Mouse (Mus musculus) adrenal gland, postnatal 25 days (tissue): ENCODE data around the gene Lsm12. TPM values are rescaled to one million over a fixed set of nuclear protein-coding genes. Genes with fewer than 3 reads are reported as not detected.
"Not testable (repeated sequence)": the region's sequence is repeated elsewhere in the genome, so short reads cannot be mapped to it uniquely, and the experiment has no call there.

Experiments
- DNase-seq: peaks from one replicate; pipeline ENCODE4 v3.0.0; 2021; ENCODE audit warnings: mixed read lengths
- total RNA-seq: library from RNA; stranded (reverse); gene quantifications from 2 replicates; pipeline ENCODE4 v1.2.3, GENCODE M21; 2021

The Lsm12 gene
- total RNA-seq, 1 experiment from 2014 or later: 72.6 TPM

- DNase-seq: no peak
These were observed 581 bp upstream of the Lsm12 start for GRCm38 (mm10) chr11:102185677-102186076.

GRCm38 (mm10) chr11:102184253-102184645, 847 bp downstream of the Lsm12 start:
- DNase-seq: no peak

GRCm38 (mm10) chr11:102179836-102180235, 5.3 kb downstream of the Lsm12 start:
- DNase-seq: no peak

DNA sequence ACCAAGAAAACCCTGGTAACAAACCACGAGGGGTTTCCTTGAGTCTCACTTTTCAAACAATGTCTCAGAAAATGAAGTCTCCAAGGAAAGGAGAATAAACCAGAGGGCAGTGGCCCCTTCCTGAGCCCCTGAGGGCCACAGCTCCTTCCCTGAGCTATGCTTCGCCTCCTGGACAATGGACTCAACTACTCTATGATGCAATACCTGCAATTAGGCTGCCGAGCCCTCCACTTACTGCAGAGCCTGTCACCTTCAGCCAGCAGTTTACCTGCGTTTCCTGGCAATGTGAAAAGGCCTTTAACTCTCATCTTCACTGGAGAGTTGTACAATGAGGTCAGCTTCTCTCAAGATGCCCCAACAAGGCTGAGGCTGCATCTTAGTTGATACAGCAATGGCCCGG, 16.4 kb downstream of the Lsm12 start:
- DNase-seq: no peak

GRCm38 (mm10) chr11:102167539-102167938, 17.6 kb downstream of the Lsm12 start:
- no peak for DNase-seq

DNA sequence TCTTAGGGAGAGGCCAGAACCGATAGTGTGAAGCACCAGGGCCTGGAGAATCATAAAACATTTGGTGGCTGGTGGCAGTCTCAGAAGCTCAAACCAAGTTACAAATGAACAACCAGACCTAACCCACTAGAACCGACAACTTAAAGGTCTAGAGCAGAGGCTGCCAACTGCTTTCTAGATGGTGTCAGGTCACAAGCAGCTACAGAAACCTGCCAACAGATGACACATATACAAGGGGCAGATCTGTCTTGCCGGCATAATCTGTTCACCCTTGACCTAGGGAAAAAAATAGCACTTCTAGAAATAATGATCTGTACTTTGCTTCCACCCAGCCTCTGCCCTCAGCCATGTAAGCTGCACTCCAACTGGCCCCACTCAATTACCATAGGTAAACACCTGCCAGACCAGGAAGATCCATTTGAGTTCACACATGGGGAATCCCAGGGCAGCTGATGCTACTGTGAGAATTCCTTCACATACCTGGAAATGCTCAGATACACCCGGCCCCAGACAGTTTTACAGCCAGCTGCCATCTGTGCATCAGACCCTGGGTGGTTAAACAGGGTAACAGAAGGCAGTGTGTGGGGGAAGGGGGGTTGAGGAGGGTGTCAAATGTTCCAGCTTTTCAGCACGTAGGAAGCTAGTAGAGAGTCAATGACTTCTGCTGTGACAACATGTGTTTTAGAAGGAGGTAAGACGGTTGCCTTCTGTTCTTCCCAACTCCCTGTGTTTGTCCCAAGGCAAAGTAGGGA, 18.9 kb downstream of the Lsm12 start:
- DNase-seq: no peak

- DNase-seq: no peak
These were observed 25.3 kb downstream of the Lsm12 start for GRCm38 (mm10) chr11:102159781-102160180.

DNA sequence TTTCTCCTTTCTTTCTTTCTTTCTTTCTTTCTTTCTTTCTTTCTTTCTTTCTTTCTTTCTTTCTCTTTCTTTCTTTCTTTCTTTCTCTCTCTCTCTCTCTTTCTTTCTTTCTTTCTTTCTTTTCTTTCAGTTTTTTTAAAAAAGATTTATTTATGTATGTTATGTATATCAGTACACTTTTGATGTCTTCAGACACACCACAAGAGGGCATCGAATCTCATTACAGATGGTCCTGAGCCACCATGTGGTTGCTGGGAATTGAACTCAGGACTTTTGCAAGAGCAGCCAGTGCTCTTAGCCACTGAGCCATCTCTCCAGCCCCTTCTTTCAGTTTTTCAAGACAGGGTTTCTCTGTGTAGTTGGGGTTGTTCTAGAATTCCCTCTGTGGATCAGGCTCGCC, 27.1 kb downstream of the Lsm12 start:
- DNase-seq: not testable (repeated sequence)

DNA sequence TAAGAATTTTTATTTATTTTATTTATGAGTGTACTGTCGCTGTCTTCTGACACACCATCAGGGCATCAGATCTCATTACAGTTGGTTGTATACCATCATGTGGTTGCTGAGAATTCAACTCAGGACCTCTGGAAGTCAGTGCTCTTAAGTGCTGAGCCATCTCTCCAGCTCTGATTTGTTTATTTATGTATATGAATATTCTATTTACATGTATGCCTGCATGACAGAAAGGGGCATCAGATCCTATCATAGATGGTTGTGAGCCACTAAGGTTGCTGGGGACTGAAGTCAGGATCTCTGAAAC, 28.4 kb downstream of the Lsm12 start:
- no peak for DNase-seq

DNA sequence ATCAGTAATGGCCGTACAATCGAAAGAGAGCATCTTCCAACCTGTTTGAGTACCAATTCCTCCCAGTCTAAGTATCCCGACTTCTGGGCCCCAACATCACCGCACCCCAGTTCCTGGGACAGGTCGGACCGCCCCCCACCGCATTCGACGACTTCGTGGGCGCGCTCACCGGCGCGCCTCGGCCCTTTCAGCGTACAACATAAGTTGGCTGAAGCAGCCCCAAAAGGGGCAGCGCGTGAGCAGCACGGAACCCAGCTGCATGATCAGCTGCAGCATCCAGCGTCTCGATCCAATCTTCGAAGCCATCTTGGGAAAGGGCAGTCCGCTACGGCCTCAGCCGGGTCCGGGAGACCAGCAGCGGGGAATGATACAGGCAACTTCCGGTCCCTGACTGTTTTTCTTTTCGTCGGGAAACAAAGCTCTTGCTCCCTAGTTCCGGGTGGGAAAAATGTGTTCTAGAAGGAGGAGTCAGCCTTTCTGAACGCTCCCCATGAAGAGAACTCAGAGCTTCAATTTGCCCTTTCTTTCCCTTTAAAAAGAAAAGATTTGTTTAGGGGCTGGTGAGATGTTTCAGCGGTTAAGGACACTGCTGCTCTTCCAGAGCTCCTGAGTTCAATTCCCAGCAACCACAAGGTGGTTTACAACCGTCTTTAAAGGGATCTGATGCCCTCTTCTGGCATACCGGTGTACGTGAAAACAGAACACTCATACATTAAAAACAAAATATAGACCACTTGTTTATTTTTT, 28.9 kb downstream of the Lsm12 start, which contains the start of gene Tmem101:
Tmem101 (minus strand) TSS at position 366 of the 747 bp plus-strand sequence.
- DNase-seq: peak; percentile 88

DNA sequence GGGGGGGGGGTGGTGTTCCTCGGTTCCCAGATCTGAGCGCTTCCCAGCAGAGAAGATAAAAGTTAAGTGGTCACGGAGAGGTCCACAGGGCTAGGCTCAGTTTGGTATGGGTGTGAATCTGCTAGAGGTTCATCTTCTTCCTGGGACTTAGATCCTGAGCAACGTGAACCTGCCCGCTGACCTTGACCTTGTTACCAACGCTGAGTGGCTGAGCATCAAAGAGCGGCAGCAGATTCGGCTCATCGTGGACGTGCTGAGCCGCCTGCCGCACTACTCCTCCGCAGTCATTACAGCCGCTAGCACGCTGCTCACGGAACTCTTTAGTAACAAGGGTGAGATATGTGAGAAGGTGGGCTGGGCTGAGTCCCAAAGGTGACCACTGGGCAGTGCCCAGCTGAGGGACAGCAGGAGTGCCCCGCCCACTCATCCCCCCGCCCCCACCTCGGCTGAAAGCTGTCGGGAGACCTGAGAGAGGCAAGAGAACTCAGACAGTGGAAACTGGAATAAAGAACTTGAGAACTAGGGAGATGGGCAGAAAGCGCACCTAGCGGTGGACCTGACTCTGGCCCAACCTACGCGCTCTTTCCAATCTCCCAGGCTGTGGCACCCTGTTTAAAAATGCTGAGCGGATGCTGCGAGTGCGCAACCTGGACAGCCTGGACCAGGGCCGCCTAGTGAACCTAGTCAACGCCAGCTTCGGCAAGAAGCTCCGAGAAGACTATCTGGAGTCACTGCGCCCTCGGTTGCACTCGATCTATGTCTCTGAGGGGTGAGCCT, 37.7 kb downstream of the Lsm12 start:
- DNase-seq: no peak

DNA sequence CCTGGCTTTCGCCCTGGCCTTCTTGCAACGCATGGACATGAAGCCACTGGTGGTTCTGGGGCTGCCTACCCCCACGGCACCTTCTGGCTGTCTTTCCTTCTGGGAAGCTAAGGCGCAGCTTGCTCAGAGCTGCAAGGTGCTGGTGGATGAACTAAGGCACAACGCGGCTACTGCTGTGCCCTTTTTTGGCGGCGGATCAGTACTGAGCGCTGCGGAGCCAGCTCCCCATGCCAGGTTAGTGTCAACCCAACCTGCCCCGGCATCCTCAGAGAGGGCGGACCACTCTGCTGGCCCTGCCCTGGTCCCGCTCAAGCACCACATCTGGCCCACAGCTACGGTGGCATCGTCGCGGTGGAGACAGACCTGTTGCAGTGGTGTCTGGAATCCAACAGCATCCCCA, 38.6 kb downstream of the Lsm12 start:
- no peak for DNase-seq

DNA sequence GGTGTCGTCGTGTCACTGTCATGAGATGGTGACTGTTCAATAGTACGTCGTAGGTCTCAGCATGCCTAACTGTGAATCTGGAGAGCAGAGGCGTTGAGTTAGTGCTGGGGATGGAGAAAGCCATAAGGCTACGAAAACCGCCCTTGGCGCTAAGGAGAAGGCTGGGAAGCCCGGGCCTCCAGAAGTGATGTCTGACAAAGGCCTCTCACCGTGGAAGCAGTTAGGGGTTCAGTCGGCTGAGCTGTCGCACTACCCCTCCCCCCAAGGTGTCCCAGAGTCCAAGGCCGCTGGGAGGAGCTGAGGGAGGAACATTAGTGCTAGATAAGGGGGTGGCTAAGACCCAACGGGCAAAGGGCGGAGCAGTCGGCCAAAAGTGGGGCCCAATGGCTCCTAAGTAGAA, 39.1 kb downstream of the Lsm12 start:
- DNase-seq: peak; percentile 33

- DNase-seq: peak; percentile 9
These were observed 39.6 kb downstream of the Lsm12 start, which contains the start of gene Nags for GRCm38 (mm10) chr11:102145471-102146001. Nags (plus strand) TSS chr11:102145513.

GRCm38 (mm10) chr11:102144957-102145470, 40.1 kb downstream of the Lsm12 start:
- DNase-seq: no peak

DNA sequence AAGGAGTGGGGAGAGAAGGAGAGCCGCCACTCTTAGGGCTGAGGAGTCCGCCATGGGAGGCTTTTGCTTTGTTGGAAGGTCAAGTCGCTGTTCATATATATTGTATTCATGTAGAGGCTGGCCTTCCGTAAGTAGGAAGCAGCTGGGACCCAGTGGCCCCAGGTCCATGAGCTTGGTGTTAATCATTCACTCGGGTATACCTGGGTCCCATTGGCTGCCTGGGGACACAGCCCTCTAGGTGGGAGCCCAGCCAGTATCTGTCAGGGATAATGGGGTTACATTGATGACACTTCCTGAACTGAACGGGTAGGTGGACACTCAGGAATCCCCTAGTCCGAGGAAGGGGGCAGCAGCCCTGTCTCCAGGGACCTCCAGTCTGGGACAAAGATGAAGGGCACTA, 42.7 kb downstream of the Lsm12 start:
- no peak for DNase-seq

DNA sequence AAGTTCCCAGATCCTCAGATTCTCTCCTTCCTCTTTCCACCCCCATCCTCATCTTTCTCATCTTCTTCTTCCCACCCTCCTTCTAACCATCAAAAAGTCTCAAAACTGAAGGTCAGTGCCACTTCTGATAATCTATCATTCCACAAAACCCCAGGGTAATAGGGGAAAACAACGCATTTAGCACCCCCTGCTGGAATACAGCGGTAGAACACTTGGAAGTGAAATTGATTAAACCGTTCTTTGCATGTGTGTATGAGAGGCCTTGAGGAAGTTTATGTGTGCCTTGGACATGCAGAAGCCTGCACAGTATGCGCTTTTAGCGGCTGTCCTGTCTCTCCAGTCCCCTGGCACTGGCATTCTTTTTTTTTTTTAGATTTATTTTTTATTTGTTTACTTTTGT, 44.6 kb downstream of the Lsm12 start:
- peak; percentile 48 for DNase-seq

DNA sequence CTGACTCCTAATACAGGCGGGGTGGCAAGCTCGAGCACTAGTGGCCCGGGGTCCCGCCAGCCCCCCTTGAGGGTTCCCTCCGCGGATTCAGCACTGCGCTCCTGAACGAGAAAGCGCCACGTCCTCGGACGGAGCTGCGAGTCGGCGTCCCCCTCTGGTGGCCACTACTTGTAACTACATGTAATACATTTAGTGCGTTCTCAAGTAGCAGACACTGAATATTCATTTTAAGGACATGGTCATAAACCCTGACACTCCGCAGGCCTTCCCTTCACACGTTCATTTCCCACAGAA, 46.7 kb downstream of the Lsm12 start:
- DNase-seq: peak; percentile 67

DNA sequence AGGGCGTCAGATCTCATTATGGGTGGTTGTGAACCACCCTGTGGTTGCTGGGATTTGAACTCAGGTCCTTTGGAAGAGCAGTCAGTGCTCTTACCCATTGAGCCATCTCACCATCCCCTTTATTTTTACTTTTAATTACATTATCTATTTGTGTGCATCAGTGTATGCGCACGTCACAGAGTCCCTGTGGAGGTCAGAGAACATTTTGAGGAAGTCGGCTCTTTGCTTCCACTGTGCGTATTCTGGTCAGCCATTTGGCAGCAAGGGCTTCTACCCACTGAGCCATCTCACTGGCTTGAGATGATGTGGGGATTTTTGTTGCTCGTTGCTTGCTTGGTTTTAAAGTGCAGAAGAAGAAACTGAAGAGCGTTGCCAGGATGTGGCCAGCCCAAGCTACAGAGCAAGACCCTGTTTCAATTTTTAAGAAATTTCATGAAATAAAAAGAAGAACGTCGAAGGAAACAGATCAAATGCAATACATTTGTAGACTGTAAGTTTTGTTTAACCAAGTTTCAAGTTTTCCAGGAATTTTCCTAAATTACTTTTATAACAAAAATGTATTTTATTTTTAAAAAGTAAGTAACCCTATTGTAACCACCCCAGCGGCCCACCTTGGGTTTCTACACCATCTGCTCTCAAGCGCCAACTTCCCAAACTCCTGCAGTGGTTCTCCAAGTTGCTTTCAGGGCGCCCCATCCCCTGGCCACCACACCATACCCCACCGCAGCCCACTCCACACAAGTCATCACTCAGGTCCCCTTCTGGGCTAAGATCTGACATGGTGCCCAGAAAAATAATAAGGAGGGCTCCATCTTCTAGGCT, 47.3 kb downstream of the Lsm12 start:
- DNase-seq: no peak

DNA sequence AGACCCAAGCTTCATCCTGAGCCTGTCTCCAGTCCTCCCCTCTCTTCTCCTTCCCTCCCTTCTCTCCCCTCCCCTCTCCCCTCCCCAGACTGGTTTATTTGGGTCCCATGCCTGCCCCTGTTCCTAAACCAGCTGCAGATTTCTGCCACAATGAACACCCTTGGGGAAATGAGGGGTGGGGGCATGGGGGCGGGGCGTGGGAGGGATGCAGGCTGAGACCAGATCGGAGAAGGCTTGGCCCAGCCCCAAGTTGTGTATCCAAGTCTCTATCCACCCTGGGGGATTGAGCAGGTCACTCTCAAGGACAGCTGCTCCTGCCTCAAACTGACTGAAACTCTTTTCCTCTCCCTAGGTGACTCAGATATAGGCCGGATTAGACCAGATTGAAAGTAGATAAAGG, 50.6 kb downstream of the Lsm12 start:
- no peak for DNase-seq

GRCm38 (mm10) chr11:102117386-102117785, 67.7 kb downstream of the Lsm12 start:
- no peak for DNase-seq

- no peak for DNase-seq
These were observed 68.9 kb downstream of the Lsm12 start for GRCm38 (mm10) chr11:102116241-102116640.
